Mouse (Mus musculus): ENCODE measurements around the gene Samd10.
A peak's percentile ranks its signal among the peaks of the same experiment; 100 is the strongest.

Samd10 gene

GRCm38 (mm10) chr2:181598454-181599351, at the start of gene Samd10:
Samd10 (minus strand) TSS chr2:181599212.
- no peak for DNase-seq (ENCODE audit: low spot score)

- DNase-seq (ENCODE audit: low spot score) = no peak
Observed at GRCm38 (mm10) chr2:181646626-181647472, 47.8 kb upstream of the Samd10 start.

DNA sequence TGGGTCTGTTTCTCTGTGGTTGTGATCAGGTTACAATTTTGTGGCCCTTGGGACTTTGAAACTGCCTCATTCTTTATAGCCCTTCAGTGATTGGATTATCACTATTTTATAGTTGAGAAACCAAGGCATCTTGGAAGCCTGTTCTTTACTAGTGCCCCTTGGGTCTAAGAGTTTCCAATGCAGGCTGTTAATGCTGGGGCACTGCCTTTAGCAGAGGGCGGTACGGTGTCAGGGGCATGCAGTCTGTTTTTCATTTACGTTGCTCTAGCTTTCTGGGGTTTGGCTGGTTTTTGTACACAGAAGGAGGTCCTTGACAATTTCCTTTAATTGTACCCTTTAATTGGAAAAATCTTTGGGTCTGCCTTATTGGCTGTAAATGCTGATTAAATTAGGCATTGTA, 46.7 kb upstream of the Samd10 start:
- no peak for DNase-seq (ENCODE audit: low spot score)

DNA sequence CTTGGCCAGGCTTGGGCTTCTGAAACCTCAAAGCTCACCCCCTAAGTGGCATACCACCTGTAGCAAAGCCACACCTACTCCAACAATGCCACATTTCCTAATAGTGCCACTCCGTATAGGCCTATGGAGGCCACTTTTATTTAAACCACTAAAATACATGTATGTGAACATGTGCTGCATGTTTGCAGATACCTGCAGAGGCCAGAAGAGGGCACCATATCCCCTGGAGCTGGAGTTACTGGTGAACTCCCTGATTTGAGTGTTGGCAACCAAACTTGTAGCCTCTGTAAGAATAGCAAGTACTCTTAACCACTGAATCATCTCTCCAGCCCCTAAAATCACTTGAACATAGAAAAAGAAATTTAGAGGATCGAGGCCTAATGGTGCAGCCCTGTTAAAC, 45.3 kb upstream of the Samd10 start:
- peak; percentile 17 for DNase-seq (ENCODE audit: low spot score)

GRCm38 (mm10) chr2:181635865-181636264, 36.9 kb upstream of the Samd10 start:
- DNase-seq (ENCODE audit: low spot score) = no peak

DNA sequence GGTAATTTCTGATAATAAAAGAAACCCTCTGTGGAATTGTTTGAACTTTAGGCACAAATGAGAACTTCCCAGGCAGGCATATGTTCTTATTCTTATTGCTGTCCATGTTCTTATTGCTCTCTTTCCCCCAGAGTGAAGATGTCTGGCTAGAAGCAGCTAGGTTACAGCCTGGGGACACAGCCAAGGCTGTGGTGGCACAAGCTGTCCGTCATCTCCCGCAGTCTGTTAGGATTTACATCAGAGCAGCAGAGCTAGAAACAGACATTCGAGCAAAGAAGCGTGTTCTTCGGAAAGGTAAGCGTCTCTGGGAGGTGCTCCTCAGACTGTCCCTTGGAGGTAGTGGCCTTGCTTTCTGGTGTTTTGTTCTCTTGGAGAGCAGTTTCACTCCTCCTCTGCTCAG, 33.6 kb upstream of the Samd10 start:
- DNase-seq (ENCODE audit: low spot score) = no peak

DNA sequence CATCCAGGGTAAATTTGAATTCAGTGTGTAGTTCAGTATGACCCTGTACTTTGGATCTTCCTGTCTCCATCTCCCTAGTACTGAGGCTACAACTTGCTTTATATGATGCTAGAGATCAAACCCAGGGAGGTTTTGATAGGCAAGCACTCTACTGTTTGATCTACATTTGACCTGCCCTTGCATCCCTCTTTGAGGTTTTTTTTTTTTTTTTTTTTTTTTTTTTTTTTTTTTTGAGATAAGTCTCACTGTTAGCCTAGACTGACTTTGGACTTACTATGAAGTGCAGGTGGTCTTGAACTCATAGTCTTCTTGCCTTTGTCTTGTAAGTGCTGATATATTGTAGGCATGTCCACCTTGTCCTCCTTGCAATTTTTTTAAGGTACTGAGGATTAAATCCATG, 29.5 kb upstream of the Samd10 start:
- no peak for DNase-seq (ENCODE audit: low spot score)

DNA sequence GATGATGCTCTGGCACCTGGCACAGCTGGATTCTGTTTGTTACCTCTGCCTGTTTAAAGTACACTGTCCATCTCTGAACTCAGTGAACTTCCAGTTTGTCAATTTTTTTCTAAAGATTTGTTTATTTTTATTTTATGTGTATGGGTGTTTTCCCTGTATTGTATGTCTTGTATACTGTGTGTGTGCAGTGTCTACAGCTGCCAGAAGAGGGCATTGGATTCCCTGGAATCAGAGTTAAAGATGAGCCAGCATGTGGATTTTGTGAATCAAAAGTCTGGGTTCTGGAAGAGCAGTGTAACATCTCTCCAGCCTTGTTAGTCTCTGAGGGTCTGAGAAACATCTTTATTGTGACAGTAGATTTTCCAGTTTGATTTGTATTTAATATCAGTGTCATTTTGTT, 24.4 kb upstream of the Samd10 start:
- DNase-seq (ENCODE audit: low spot score) = no peak

DNA sequence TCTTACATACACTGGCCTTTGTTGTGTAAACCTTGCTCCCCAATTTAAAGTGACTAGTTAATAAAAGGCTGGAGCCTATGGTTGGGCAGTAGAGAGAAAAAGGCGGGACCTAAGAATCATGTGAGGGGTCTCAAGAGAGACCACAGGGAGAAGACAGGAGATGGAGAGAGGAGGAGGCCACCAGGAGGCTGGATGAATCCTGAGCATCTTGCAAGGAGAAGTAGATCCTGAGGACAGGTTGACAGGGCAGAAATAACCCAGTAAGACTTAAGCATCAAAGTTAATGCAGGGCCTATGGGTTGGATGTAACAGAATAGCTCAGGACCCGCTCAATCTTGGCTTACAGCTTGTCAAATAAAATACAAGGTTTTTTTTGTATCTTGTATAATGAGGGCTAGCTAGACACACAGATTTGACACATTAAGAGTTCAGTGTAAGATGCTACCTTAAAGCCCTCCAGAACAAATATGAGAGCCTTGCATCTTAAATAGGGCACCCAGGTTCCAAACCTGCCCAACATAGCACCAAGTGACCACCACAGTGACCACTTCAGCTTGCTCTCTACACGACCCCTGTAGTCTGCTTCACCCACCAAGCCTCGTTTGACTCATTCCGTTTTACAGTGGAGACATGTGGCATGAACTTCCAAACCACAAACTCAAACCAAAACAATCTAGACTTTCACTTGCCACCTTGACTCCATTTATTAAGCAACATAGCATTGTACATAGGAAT, 19.9 kb upstream of the Samd10 start:
- DNase-seq (ENCODE audit: low spot score) = no peak

- DNase-seq (ENCODE audit: low spot score) = no peak
Observed at GRCm38 (mm10) chr2:181602367-181602766, 3.4 kb upstream of the Samd10 start.

GRCm38 (mm10) chr2:181601751-181602145, 2.7 kb upstream of the Samd10 start:
- DNase-seq (ENCODE audit: low spot score) = no peak

DNA sequence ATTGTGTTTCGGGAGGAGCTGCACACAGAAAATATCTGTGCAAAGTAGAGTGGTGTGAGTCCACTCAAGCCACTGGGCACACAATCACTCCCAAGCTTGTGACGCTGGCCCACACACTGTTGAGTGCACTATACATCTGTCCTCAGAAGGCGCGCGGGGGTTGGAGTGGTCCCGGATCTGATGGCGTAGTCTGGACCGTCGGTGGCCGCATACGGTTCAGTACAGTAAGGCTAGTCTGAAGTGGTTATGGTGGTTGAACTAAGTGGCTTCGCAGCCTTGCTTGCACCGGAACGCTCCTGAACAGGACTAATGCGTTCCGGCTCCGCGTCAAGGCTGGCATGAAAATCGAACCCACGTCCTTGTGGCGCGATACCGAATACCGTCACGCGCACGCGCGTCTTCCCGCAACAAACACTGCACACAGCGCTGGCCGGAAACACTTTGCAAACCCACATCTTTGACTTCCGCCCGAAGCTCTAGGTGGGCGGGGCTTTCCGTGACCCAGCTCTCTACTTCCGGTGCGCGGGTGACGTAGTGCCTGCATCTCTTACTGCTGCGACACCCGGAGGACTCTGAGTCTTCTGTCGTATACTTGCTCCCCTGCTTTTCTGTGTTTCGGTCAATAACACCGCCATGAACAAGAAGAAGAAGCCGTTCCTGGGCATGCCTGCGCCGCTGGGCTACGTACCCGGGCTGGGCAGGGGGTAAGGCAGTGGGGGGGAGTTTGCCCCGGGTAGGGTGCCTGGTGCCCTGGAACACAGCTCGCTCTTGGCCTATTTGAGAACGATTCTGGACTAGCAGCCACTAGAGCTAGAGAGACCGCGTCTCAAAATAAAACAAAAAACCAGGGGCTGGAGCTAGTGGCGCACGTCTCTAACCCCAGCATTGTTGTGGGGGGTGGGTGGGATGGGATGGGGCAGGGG, 2.1 kb upstream of the Samd10 start:
- DNase-seq (ENCODE audit: low spot score) = peak; percentile 92

DNA sequence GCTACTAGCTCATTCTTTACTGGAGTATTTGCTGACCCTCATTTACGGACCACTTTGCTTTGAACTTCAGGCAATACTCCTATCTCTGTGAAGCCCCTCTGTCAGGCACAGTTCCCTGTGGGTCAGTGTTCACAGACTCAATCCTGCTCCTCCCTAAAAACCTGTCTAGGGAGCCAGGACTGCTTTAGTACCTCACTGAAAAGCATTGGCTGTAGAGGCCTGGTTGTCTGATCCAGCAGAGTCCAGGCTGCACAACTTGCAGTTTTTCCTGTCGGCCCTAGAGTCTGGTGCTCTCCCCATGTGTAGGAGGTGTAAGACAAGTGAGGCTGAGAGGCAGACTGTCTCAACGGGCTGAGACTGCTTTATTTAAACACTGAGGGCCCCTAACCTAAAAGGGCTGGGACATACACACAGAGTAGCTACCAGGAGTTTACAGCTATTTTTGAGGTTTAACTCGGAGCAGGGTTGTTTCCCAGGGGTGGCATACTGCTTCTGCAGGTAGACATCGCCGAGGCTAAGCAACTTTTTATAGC, 1.3 kb upstream of the Samd10 start:
- DNase-seq (ENCODE audit: low spot score) = no peak

DNA sequence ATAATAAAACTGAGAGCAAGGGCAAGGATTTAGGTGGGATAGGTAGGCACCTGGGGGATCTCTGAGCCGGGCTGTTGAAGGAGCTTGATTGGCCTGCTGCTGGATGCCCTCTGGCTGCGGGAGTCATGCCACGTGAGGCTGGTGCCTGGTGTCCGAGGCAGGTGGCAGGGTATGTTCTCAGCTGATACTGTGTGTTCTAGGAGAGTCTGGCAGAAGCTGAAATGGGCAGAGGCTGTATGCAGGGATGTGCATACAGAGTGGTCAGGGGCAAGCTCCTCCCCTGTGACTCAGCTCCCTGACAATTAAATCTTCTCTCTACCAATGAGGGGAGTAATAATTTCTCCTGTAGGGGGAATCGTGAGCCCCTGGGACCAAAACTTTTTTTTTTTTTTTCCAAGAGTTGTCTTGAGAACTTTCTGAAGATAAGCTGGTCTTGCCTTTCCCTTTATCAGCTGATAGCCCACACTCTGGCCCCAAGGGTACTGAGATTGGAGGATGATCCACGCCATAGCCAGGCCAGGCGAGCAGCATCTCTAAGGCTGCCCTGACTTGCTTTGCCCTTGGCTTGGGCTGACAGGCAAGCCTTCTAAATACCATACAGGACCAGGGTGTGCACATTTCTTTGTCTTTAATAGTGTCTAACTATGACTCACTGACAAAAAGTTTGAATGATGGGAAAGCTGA, 1.5 kb downstream of the Samd10 start:
- DNase-seq (ENCODE audit: low spot score) = no peak

- DNase-seq (ENCODE audit: low spot score) = no peak
Observed at GRCm38 (mm10) chr2:181596221-181596960, 2.6 kb downstream of the Samd10 start.

DNA sequence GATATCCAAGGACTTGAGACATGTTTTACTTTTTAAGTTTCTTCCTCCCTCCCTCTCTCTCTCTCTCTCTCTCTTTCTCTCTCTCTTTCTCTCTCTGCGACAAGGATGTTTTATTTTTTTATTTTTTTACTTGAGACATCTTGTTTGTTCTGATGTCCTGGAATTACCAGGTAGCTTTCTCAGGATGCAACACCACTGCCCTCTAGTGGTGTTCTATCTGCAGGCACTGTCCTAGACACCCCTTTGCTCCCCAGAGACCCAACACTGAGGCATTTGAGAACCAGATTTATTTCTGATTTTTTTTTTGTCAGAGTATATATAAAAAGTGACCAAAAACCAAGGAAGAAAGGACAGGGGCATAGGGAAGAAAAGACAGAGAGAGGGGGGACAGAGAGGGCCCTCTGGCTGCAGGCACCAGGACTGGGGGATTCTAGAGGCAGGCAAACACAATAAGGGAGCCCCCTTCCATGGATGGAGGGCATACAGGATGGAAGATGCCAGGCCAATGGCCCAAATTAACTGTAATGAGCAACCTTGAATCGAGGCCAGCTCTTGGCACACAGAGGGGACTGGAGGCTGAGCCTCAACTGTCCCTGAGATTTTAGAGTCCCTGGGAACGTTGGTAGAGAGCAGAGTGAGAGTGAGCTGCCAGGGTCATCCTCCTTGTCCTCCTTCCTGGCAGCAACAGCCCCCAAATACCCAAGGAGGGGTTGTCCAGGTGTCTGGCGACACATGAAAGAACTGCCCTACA, 3.9 kb downstream of the Samd10 start:
- no peak for DNase-seq (ENCODE audit: low spot score)

DNA sequence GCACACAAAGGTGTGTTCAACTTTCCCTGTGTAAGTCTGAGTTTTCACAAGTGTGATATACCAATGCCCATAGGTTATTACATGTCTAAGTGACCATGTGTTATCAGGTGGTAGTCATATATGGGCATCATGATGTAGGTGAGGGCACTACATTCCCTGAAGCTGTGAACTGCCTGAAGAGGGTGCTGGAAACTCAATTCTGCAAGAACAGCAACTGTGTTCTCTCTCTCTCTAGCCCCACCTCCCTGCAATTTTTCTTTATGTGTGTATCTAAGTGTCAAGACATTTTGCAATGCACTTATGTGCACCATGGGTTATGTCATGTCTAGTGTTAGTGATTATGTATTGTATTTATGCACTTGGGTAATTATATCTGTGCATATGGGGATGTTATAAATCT, 5.1 kb downstream of the Samd10 start:
- DNase-seq (ENCODE audit: low spot score) = no peak

- no peak for DNase-seq (ENCODE audit: low spot score)
Observed at GRCm38 (mm10) chr2:181593042-181593421, 6.0 kb downstream of the Samd10 start.

All from spleen, adult 12 weeks (tissue).